22 mouse cellular contexts compared by ENCODE assay signal in the genomic region with DNA sequence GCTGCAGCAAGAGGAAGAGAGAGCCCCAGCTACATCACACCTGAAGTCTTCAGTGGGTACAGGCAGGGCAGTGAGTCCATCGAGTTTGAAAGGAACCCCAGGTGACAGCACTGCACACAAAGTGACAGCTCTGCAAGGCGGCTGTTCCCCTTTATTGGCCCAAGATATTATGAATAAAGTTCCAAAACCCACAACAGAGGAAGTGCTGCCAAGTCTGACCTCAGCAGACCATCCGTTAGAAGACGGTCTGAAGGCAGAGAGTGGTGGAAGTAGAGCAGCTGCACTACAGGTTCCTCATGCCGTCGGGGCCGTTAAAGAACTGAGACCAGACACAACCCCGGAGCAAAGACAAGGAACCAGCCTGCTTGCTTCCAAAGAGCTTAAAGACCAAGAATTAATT.
DNase-seq lines count a peak whose midpoint lies in the region; ATAC-seq and TF ChIP-seq lines count a peak whose summit lies in the region.
"Had no signal": no experiment of that assay in that cellular context is flagged by ENCODE, and none has a peak within 500 bp of the region (broad histone marks: within the 10 kb centered on the region; RNA-seq: fewer than 3 reads in every experiment).

No protein-coding gene starts in this region.

- H3K4me1 ChIP-seq in heart, embryonic 11.5 days (ENCODE audit: control insufficient read depth, insufficient read depth, low read length) = no peaks in the 10 kb centered on the region
- no peaks in the 10 kb centered on the region for H3K4me1 ChIP-seq in testis, adult 2 months (ENCODE audit: control insufficient read depth, insufficient read depth, low read length)
- H3K4me1 ChIP-seq in liver, postnatal 0 days (ENCODE audit: insufficient read depth) = no peaks in the 10 kb centered on the region
- peaks cover 10% of the 10 kb centered on the region for H3K4me1 ChIP-seq in olfactory bulb, adult 2 months (ENCODE audit: control insufficient read depth, insufficient read depth, low read length)
- H3K4me1 ChIP-seq: embryonic facial prominence, embryonic 10.5 days; forebrain, embryonic 15.5 days; intestine, embryonic 15.5 days; kidney, embryonic 15.5 days; limb, embryonic 10.5 days; neural tube, embryonic 12.5 days had no signal

- H3K27ac ChIP-seq in heart, embryonic 11.5 days (ENCODE audit: low read depth, low read length) = no peak overlapping the region
- peak overlapping the region; percentile 32; the same call in 1 of the 2 replicates for H3K27ac ChIP-seq in testis, adult 2 months (ENCODE audit: control insufficient read depth, insufficient read depth, low read depth, low read length)
- H3K27ac ChIP-seq in liver, postnatal 0 days (ENCODE audit: low read depth) = no peak overlapping the region
- H3K27ac ChIP-seq in olfactory bulb, adult 2 months (ENCODE audit: insufficient read depth, low read depth, low read length) = peak overlapping the region; percentile 54
- H3K27ac ChIP-seq: embryonic facial prominence, embryonic 10.5 days; forebrain, embryonic 15.5 days; heart, adult 2 months; hindbrain, embryonic 14.5 days; intestine, embryonic 15.5 days; kidney, embryonic 15.5 days; limb, embryonic 10.5 days; neural tube, embryonic 12.5 days had no signal

- peak; percentile 90 for DNase-seq in heart, adult 11 months
- DNase-seq in testis, postnatal 10 days (ENCODE audit: low spot score) = no peak
- peak; percentile 23 for DNase-seq in liver, postnatal 0 days
- DNase-seq in spleen, adult 12 weeks (ENCODE audit: low spot score) = no peak
- no peak for DNase-seq in embryo, embryonic 10.5 days (ENCODE audit: low spot score)
- DNase-seq: cerebellum, adult 9-11 months; right cerebral cortex, postnatal 14 days had no signal

- no peak for TF ChIP-seq POLR2A in testis, adult 2 months (IDR thresholded peaks at IDR 0.05; ENCODE audit: control insufficient read depth, low read depth, low read length)
- no peak for TF ChIP-seq POLR2A in olfactory bulb, adult 2 months (IDR thresholded peaks at IDR 0.05; ENCODE audit: insufficient read depth, low read depth, low read length)

- 88% methylated on average over 8 of the region's 8 CpGs for WGBS in heart, embryonic 11.5 days (ENCODE audit: insufficient replicate concordance)
- WGBS in liver, postnatal 0 days (ENCODE audit: insufficient replicate concordance) = 34% methylated on average over 8 of the region's 8 CpGs
- 56% methylated on average over 8 of the region's 8 CpGs for WGBS in olfactory bulb, adult 2 months

- no peaks in the 10 kb centered on the region for H3K9me3 ChIP-seq in heart, embryonic 11.5 days (replicated peaks; ENCODE audit: control insufficient read depth, low read length)
- no peaks in the 10 kb centered on the region for H3K9me3 ChIP-seq in liver, postnatal 0 days (ENCODE audit: low read length)
- H3K9me3 ChIP-seq: embryonic facial prominence, embryonic 10.5 days; forebrain, embryonic 15.5 days; intestine, embryonic 15.5 days; kidney, embryonic 15.5 days; limb, embryonic 10.5 days; neural tube, embryonic 12.5 days had no signal

- H3K9ac ChIP-seq in heart, embryonic 11.5 days (ENCODE audit: low read depth, low read length) = no peak overlapping the region
- no peak overlapping the region for H3K9ac ChIP-seq in liver, postnatal 0 days (replicated peaks)
- H3K9ac ChIP-seq: forebrain, embryonic 15.5 days; hindbrain, embryonic 14.5 days; intestine, embryonic 15.5 days; kidney, embryonic 15.5 days; neural tube, embryonic 12.5 days had no signal

- no peak overlapping the region for H3K4me3 ChIP-seq in heart, embryonic 11.5 days (ENCODE audit: low read depth, low read length)
- H3K4me3 ChIP-seq in testis, adult 2 months (ENCODE audit: control insufficient read depth, low read depth, low read length) = no peak overlapping the region
- no peak overlapping the region for H3K4me3 ChIP-seq in liver, postnatal 0 days (ENCODE audit: low read depth, low read length)
- H3K4me3 ChIP-seq in olfactory bulb, adult 2 months (ENCODE audit: insufficient read depth, low read depth, low read length) = no peak overlapping the region
- H3K4me3 ChIP-seq: embryonic facial prominence, embryonic 10.5 days; forebrain, embryonic 15.5 days; heart, adult 2 months; intestine, embryonic 15.5 days; kidney, embryonic 15.5 days; left cerebral cortex, adult 2 months; limb, embryonic 10.5 days; neural tube, embryonic 12.5 days had no signal

- no peaks in the 10 kb centered on the region for H3K27me3 ChIP-seq in heart, embryonic 11.5 days (ENCODE audit: control insufficient read depth, insufficient read depth, low read length)
- no peaks in the 10 kb centered on the region for H3K27me3 ChIP-seq in testis, adult 2 months (ENCODE audit: control insufficient read depth, insufficient read depth, low read length)
- H3K27me3 ChIP-seq in liver, postnatal 0 days (ENCODE audit: insufficient read depth, low read length) = no peaks in the 10 kb centered on the region
- H3K27me3 ChIP-seq: forebrain, embryonic 15.5 days; intestine, embryonic 15.5 days; kidney, embryonic 15.5 days; neural tube, embryonic 12.5 days; Patski had no signal

- no peak for TF ChIP-seq EP300 in liver, postnatal 0 days (IDR thresholded peaks at IDR 0.05; ENCODE audit: low read depth)

- H3K4me2 ChIP-seq in heart, embryonic 11.5 days = no peak overlapping the region
- H3K4me2 ChIP-seq in liver, postnatal 0 days (ENCODE audit: low read depth, low read length) = no peak overlapping the region
- H3K4me2 ChIP-seq: forebrain, embryonic 15.5 days; hindbrain, embryonic 14.5 days; intestine, embryonic 15.5 days; kidney, embryonic 15.5 days; neural tube, embryonic 12.5 days had no signal

- TF ChIP-seq CTCF in testis, adult 2 months (IDR thresholded peaks at IDR 0.05; ENCODE audit: control insufficient read depth, insufficient read depth, insufficient replicate concordance, low read depth, low read length) = no peak
- no peak for TF ChIP-seq CTCF in liver, postnatal 0 days (IDR thresholded peaks at IDR 0.05; ENCODE audit: low read depth)
- no peak for TF ChIP-seq CTCF in olfactory bulb, adult 2 months (IDR thresholded peaks at IDR 0.05; ENCODE audit: insufficient read depth, low read depth, low read length)

- ATAC-seq in heart, embryonic 11.5 days (replicated peaks; ENCODE audit: insufficient number of reproducible peaks, low FRiP score, low TSS enrichment) = no peak
- no peak for ATAC-seq in liver, postnatal 0 days
- ATAC-seq: activated CD4-positive, CD25-positive, alpha-beta regulatory T cell, adult 4 months; forebrain, embryonic 15.5 days; intestine, embryonic 15.5 days; midbrain, embryonic 16.5 days; Patski had no signal

- peaks cover 40% of the 10 kb centered on the region for H3K36me3 ChIP-seq in heart, embryonic 11.5 days (ENCODE audit: control insufficient read depth, insufficient read depth, low read length)
- peaks cover 8% of the 10 kb centered on the region for H3K36me3 ChIP-seq in testis, adult 2 months (ENCODE audit: control insufficient read depth, insufficient read depth, low read length)
- peaks cover 18% of the 10 kb centered on the region for H3K36me3 ChIP-seq in liver, postnatal 0 days (replicated peaks; ENCODE audit: insufficient read depth, low read length)

Comparison
In these comparisons a context has a peak if more than half of its experiments do, and no peak if none do; other contexts are left out.
1. DNase-seq: peak in heart, adult 11 months (single experiment) and liver, postnatal 0 days (single experiment); none in testis, postnatal 10 days (single experiment), spleen, adult 12 weeks (single experiment) and embryo, embryonic 10.5 days (single experiment).
2. H3K27ac ChIP-seq: peak in testis, adult 2 months (single experiment) and olfactory bulb, adult 2 months (single experiment); none in heart, embryonic 11.5 days (single experiment) and liver, postnatal 0 days (single experiment).